Mouse (Mus musculus): Measurements from ENCODE around the gene Hoxb6. TPM values are rescaled to one million over a fixed set of nuclear protein-coding genes. Genes with fewer than 3 reads are reported as not detected.

The Hoxb6 gene
- not detected for total RNA-seq (2022)

- no peak for DNase-seq (ENCODE audit: low spot score in 2 of 2)
These were observed at the start of gene Hoxb6 for GRCm38 (mm10) chr11:96291681-96292564. TSS of gene Hoxb6 (plus strand) at chr11:96292476.

GRCm38 (mm10) chr11:96250901-96251300 is 41.4 kb upstream of the Hoxb6 start:
- DNase-seq (ENCODE audit: low spot score in 2 of 2) = no peak

- no peak for DNase-seq (ENCODE audit: low spot score in 2 of 2)
These were observed 40.7 kb upstream of the Hoxb6 start for GRCm38 (mm10) chr11:96251480-96252031.

- DNase-seq (ENCODE audit: low spot score in 2 of 2) = no peak
These were observed 39.6 kb upstream of the Hoxb6 start for GRCm38 (mm10) chr11:96252541-96253120.

- no peak for DNase-seq (ENCODE audit: low spot score in 2 of 2)
These were observed 38.1 kb upstream of the Hoxb6 start for GRCm38 (mm10) chr11:96254221-96254620.

- no peak for DNase-seq (ENCODE audit: low spot score in 2 of 2)
These were observed 36.9 kb upstream of the Hoxb6 start for GRCm38 (mm10) chr11:96255111-96255995.

GRCm38 (mm10) chr11:96255996-96256445 is 36.3 kb upstream of the Hoxb6 start:
- no peak for DNase-seq (ENCODE audit: low spot score in 2 of 2)

- no peak for DNase-seq (ENCODE audit: low spot score in 2 of 2)
These were observed 35.1 kb upstream of the Hoxb6 start for GRCm38 (mm10) chr11:96257141-96257540.

GRCm38 (mm10) chr11:96259038-96259437 is 33.2 kb upstream of the Hoxb6 start:
- no peak for DNase-seq (ENCODE audit: low spot score in 2 of 2)

GRCm38 (mm10) chr11:96259511-96259910 is 32.8 kb upstream of the Hoxb6 start:
- no peak for DNase-seq (ENCODE audit: low spot score in 2 of 2)

GRCm38 (mm10) chr11:96260310-96260970 is 31.8 kb upstream of the Hoxb6 start:
- no peak for DNase-seq (ENCODE audit: low spot score in 2 of 2)

- DNase-seq (ENCODE audit: low spot score in 2 of 2) = no peak
These were observed 30.9 kb upstream of the Hoxb6 start for GRCm38 (mm10) chr11:96261323-96261890.

GRCm38 (mm10) chr11:96262262-96262830 is 29.9 kb upstream of the Hoxb6 start:
- DNase-seq (ENCODE audit: low spot score in 2 of 2) = no peak

- no peak for DNase-seq (ENCODE audit: low spot score in 2 of 2)
These were observed 28.5 kb upstream of the Hoxb6 start for GRCm38 (mm10) chr11:96263636-96264389.

GRCm38 (mm10) chr11:96264390-96265020 is 27.8 kb upstream of the Hoxb6 start:
- DNase-seq (ENCODE audit: low spot score in 2 of 2) = no peak

GRCm38 (mm10) chr11:96265954-96266353 is 26.3 kb upstream of the Hoxb6 start:
- DNase-seq (ENCODE audit: low spot score in 2 of 2) = no peak

GRCm38 (mm10) chr11:96267021-96267920 is 25.0 kb upstream of the Hoxb6 start:
- no peak for DNase-seq (ENCODE audit: low spot score in 2 of 2)

All from layer of hippocampus, adult 8-10 months (tissue).